Mouse (Mus musculus): ENCODE results near the gene Spg11. TPM values are rescaled to one million over a fixed set of nuclear protein-coding genes. Genes with fewer than 3 reads are reported as not detected.

Spg11 gene
- polyA plus RNA-seq, 1 experiment from 2014 or later = 23.6 TPM

Other genes starting within 250 kb of the Spg11 start
- gene Ctdspl2, start 162.4 kb downstream of the Spg11 start, polyA plus RNA-seq (2018) = 13.3 to 21.4 TPM (median 15.2 TPM) in 3 replicates
- gene Mageb3, start 162.3 kb downstream of the Spg11 start, polyA plus RNA-seq (2018) = not detected in 3 replicates
- 11.3 to 29.7 TPM (median 23.0 TPM) in 3 replicates for gene Eif3j1, start 89.8 kb downstream of the Spg11 start, polyA plus RNA-seq (2018)
- gene B2m, start 29.3 kb upstream of the Spg11 start, polyA plus RNA-seq (2018) = 8,759 to 13,911 TPM (median 12,544 TPM) in 3 replicates
- gene Trim69, start 42.3 kb upstream of the Spg11 start, polyA plus RNA-seq (2018) = 0.07 to 0.12 TPM in 2 of 3 replicates, not detected in the other
- gene Patl2, start 67.8 kb upstream of the Spg11 start, polyA plus RNA-seq (2018) = 0.40 to 0.81 TPM in 2 of 3 replicates, not detected in the other
- not detected in 3 replicates for gene Terb2, start 67.9 kb upstream of the Spg11 start, polyA plus RNA-seq (2018)
- gene Sord, start 116.4 kb upstream of the Spg11 start, polyA plus RNA-seq (2018) = 37.5 to 135 TPM (median 99.9 TPM) in 3 replicates
- not detected in 3 replicates for gene Duox2, start 180.1 kb upstream of the Spg11 start, polyA plus RNA-seq (2018)
- not detected in 3 replicates for gene Duoxa2, start 180.5 kb upstream of the Spg11 start, polyA plus RNA-seq (2018)
- gene Duoxa1, start 195.3 kb upstream of the Spg11 start, polyA plus RNA-seq (2018) = not detected in 3 replicates
- not detected in 3 replicates for gene Duox1, start 197.3 kb upstream of the Spg11 start, polyA plus RNA-seq (2018)

All from macrophage (primary cell).